Mouse (Mus musculus): Measurements from ENCODE around the gene Myocos.
"Not testable (repeated sequence)": the region's sequence is repeated elsewhere in the genome, so short reads cannot be mapped to it uniquely, and the experiment has no call there.

Myocos gene

GRCm38 (mm10) chr1:162658119-162658518 is at the start of gene Myocos:
TSS of gene Myocos (minus strand) at chr1:162658219.
- DNase-seq (ENCODE audit: low spot score), result no peak

DNA sequence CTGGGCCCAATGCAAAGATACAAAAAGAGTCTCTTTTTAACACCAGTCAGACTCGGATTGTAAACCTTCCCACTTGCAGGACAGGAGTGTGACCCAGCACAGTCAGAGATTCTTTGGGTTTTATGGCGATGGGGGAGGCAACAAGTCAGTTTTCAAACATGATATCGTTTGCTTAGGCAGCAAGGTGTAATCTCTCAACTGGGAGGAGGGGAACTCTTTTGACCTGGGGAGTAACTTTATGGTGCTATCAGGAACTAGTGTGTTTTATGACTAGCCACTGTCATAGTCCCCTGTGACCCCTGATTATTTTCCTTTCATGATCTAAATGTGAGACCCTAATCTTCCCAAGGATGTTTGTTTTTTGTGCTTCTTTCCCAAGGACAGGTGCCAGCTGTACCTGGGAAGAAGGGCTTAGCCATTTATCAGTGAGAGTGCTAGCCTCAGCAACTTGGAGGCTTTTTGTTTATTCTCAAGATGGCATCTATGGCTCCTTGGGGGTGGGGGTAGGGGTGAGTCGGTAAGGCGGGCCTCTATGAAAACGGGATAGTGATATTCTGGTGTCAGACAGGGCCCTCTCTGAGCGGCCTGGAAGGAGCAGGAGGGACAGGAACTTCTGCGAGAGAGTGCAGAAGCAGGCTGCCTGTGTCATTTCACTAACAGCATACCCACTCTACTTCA is 42.5 kb upstream of the Myocos start:
- DNase-seq (ENCODE audit: low spot score), result no peak

GRCm38 (mm10) chr1:162697866-162698265 is 39.8 kb upstream of the Myocos start:
- no peak for DNase-seq (ENCODE audit: low spot score)

GRCm38 (mm10) chr1:162693721-162694120 is 35.7 kb upstream of the Myocos start:
- DNase-seq (ENCODE audit: low spot score), result no peak

DNA sequence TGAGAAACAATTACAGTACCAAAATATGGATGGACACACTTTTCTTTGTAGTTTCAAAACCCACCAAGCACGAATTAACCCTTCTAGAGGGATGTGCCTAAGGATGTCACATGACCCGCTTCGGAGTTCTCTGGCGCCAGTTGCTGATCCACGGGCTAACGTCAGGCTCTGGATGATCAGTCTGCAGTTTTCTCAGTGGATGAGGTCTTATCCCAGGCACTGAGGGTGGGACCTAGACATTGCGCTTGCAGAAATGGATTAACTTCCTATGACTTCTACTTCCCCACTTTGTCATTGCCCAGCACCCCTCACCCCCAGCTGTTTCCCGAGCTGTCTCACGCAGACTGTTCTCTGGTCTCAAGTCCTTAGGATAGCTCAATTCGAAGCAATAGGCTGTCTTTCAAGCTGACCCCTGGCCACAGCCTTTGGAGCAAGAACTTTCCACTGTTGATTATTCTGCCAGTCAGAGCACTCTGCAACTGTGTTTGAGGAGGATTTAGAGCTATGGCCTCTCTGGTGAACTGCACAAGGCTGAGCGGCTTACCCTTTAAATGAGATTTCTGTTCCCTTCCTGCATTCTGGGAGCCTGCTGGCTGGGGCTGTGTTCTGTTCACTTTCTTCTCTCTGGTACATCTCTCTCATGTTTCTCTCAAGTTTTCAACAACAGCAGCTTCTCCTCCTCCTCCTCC is 7.6 kb upstream of the Myocos start:
- no peak for DNase-seq (ENCODE audit: low spot score)

DNA sequence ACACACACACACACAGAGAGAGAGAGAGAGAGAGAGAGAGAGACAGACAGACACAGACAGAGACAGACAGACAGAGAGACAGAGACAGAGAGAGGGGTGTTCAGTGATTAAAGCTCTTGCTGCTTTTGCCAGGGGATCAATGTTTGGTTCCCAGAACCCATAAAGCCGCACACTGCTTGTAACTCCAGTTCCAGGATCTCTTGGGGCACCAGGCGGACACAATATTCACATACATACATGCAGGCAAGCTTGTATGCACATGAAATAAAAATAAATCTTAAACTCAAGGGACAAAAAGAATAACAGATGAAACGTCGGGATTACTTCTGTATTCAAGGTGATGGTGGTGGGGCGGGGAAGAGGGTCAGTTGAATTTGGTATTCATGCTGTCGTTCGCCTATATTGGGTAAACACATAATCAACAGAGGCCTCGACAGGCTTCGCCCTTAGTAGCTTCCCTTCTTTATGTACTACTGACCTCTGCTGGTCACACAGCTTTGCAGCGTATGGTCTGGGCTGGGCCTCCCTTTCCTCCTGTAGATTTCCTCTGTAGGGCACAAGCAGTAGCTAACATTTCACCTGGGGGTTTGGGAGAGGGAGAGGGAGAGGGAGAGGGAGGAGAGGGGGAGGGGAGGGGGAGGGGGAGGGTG is 6.9 kb upstream of the Myocos start:
- peak; percentile 52 for DNase-seq (ENCODE audit: low spot score)

DNA sequence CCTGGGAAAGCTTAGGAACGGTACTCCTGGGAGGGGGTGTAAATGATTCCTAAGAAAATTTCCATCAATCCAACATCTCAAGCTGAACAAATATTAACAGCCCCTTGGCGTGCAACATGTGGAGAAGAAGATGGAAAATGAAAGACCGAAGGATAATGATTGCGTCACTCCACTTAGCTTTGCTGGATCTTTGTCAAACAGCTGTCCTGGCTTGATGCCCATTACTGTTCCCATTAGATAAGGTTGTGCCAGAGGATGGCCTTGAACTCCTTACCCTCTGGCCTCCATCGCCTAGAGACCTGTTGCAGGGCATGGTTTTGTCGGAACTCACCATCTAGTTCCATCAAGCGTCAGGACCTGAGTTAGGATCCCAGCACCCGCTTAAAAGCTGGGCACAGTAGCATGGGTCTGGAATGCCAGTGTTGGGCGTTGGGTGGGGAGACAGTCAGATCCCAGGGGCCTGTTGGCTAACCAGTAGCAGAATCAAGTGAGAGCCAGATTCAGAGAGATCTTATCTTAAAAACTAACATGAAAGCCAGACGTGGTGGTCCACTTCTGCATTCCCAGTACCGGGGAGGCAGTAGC is 2.3 kb upstream of the Myocos start:
- DNase-seq (ENCODE audit: low spot score), result no peak

- no peak for DNase-seq (ENCODE audit: low spot score)
Measured at GRCm38 (mm10) chr1:162648416-162648815, 9.6 kb downstream of the Myocos start.

DNA sequence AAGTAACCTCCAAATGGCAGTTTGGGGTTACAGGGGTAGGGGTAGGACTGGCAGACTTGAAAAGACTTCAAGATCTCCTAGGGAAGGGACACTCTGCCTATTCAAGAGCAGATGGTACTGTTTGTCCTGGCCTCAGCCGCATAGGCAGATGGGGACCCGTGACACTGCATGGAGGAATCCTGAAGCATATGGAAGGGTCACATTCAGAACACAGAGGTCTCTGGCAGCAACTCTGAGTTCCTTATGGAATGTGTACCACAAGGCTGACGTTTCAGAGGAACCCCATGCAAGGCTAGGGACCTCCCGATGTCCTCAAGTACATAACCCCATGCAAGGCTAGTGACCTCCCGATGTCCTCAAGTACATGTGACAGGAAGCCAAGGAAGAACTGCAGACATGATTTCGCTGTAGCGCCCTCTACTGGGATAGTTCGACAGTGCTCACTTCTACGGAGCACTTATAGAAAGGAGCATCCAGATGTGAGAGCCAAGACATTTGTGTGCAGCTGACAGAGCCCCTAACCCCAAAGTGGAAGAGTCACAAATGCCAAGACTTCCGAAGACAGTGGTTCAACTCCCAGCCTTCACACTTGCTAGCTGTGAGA is 11.8 kb downstream of the Myocos start:
- DNase-seq (ENCODE audit: low spot score), result no peak

DNA sequence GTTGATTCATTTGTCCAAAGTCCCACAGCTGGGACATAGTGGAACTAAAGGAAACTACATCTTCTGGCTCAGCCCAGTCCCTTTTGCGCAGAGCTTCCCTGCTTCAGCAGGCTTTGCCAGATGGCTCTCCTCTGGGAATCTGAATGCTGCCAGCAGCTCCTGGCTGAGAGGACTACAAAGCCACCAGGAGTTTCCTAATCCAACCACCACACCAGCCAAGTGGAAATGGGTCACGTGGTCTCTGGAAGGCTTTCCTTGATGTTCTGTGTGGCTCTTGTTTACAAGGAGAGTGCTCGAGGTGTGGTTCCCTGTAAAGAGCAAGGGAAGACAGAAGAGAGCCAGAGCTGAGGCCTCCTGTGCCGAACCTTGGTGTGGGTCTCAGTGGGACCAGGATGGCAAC is 14.3 kb downstream of the Myocos start:
- peak; percentile 31 for DNase-seq (ENCODE audit: low spot score)

GRCm38 (mm10) chr1:162642591-162642990 is 15.4 kb downstream of the Myocos start:
- DNase-seq (ENCODE audit: low spot score), result no peak

DNA sequence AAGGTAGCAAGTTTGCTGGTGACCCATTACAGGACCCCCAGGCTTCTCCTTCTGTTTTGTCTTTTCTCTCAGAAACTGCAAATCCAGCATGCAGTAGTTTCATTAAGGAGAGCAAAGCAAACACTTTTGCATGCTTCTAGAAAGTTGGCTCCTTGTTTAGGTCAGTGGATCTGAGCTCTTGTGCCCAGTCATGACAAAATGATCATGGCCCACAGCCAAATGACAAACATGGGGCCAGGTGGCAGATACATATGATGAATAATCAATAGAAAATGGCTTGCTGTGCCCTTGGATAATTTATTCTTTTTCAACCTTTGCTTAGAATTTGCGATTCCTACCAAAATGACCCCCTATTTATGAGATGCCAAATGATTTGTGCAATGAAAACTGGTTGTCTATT is 18.2 kb downstream of the Myocos start:
- DNase-seq (ENCODE audit: low spot score), result no peak

GRCm38 (mm10) chr1:162639051-162639750 is 18.8 kb downstream of the Myocos start, which contains the start of gene Myoc:
TSS of gene Myoc (plus strand) at chr1:162639155.
- DNase-seq (ENCODE audit: low spot score), result no peak

- no peak for DNase-seq (ENCODE audit: low spot score)
Measured at GRCm38 (mm10) chr1:162638535-162638934, 19.5 kb downstream of the Myocos start.

- DNase-seq (ENCODE audit: low spot score), result no peak
Measured at GRCm38 (mm10) chr1:162636516-162636915, 21.5 kb downstream of the Myocos start.

GRCm38 (mm10) chr1:162635291-162635931 is 22.6 kb downstream of the Myocos start:
- DNase-seq (ENCODE audit: low spot score), result not testable (repeated sequence)

GRCm38 (mm10) chr1:162628326-162628725 is 29.7 kb downstream of the Myocos start:
- not testable (repeated sequence) for DNase-seq (ENCODE audit: low spot score)

GRCm38 (mm10) chr1:162627821-162628220 is 30.2 kb downstream of the Myocos start:
- not testable (repeated sequence) for DNase-seq (ENCODE audit: low spot score)

DNA sequence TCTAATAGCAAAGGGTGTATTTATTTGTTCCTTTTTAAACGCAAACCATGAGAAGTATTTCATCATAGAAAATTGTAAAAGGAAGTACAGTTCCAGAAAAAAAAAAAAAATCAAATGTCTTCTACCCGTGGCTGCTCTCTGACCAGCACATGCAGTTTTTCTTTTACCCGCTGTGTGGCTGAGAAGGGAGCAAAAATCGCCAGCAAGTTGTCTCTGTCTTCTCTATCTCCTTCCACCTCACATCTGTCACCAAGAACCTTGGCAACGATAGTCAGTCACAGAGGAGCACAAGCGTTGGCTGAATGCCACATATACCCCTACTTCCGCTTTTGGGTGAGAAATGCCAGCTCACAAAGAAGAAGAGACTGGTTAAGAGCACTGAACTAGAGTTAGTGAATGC is 32.8 kb downstream of the Myocos start:
- DNase-seq (ENCODE audit: low spot score), result no peak

GRCm38 (mm10) chr1:162623895-162624294 is 34.1 kb downstream of the Myocos start:
- DNase-seq (ENCODE audit: low spot score), result no peak

- no peak for DNase-seq (ENCODE audit: low spot score)
Measured at GRCm38 (mm10) chr1:162620487-162620886, 37.5 kb downstream of the Myocos start.
